Mouse (Mus musculus) inflammation-experienced regulatory T-cells, adult 6 months (primary cell): ENCODE data around the gene Prl6a1. TPM values are rescaled to one million over a fixed set of nuclear protein-coding genes. Genes with fewer than 3 reads are reported as not detected.

Source experiments
- ATAC-seq: one replicate; pipeline ENCODE4 v1.8.0; 2017
- polyA plus RNA-seq, 3 experiments: library from polyadenylated mRNA; unstranded; fragments of 100-300 nt; shearing (Covaris generic); gene quantifications; one replicate each; pipeline ENCODE4 v1.2.1; 2017

The Prl6a1 gene
- polyA plus RNA-seq: not detected

GRCm38 (mm10) chr13:27312334-27313225, at the start of gene Prl6a1:
Gene Prl6a1, plus strand, starts transcription at chr13:27312627.
- ATAC-seq: no peak

- no peak for ATAC-seq
Measured at GRCm38 (mm10) chr13:27334989-27335388, 22.6 kb downstream of the Prl6a1 start.

- no peak for ATAC-seq
Measured at GRCm38 (mm10) chr13:27342733-27343275, 30.4 kb downstream of the Prl6a1 start.

GRCm38 (mm10) chr13:27345373-27345772, 32.9 kb downstream of the Prl6a1 start, which contains the start of gene Prl8a2:
Gene Prl8a2, plus strand, starts transcription at chr13:27345673.
- no peak for ATAC-seq

Other genes with a start within 250 kb of the Prl6a1 start
- gene Prl3d1, start 218.4 kb upstream of the Prl6a1 start, polyA plus RNA-seq: not detected
- gene Prl3d2, start 190.9 kb upstream of the Prl6a1 start, polyA plus RNA-seq: not detected
- gene Prl3d3, start 155.8 kb upstream of the Prl6a1 start, polyA plus RNA-seq: not detected
- not detected for gene Prl3c1, start 116.0 kb upstream of the Prl6a1 start, polyA plus RNA-seq
- not detected for gene Prl3b1, start 70.8 kb upstream of the Prl6a1 start, polyA plus RNA-seq
- gene Prl3a1, start 53.2 kb upstream of the Prl6a1 start, polyA plus RNA-seq: not detected
- not detected for gene Prl8a2, start 33.0 kb downstream of the Prl6a1 start, polyA plus RNA-seq
- gene Prl2b1, start 78.2 kb downstream of the Prl6a1 start, polyA plus RNA-seq: not detected
- not detected for gene Prl8a6, start 126.1 kb downstream of the Prl6a1 start, polyA plus RNA-seq
- gene Prl8a8, start 200.6 kb downstream of the Prl6a1 start, polyA plus RNA-seq: not detected